Mouse (Mus musculus): ENCODE data around the gene Iffo1. TPM values are rescaled to one million over a fixed set of nuclear protein-coding genes. Genes with fewer than 3 reads are reported as not detected.
"Not testable (repeated sequence)": the region's sequence is repeated elsewhere in the genome, so short reads cannot be mapped to it uniquely, and the experiment has no call there.

Iffo1 gene
- polyA plus RNA-seq, 1 experiment from 2014 or later = 10.4 TPM

DNA sequence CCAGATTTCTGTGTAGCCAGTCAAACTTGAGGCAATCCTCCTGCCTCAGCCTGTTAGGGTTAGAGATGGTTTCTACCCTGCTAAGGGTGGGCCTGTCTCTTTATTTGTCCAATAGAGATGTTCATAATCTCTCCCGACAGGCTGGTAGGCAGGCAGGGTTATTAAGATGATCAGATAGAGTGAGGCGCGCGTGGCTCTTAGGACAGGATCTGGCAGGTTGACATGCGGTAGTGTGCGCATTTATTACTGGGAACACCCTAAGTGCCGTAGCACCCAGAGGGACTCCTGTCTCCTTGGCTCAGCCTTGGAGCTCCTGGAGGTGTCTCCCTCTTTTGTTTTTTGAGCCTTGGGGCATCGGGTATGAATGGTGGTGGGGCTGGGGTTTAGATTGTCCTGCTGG is 10.2 kb downstream of the Iffo1 start:
- WGBS = 76% methylated on average over 8 of the region's 8 CpGs
- Histone ChIP-seq H3K4me3 (replicated peaks) (no peak overlapping the region), H3K36me3 (peaks cover 45% of the 10 kb centered on the region), H3K27ac (no peak overlapping the region), H3K4me2 (no peak overlapping the region), H3K9me3 (replicated peaks) (no peaks in the 10 kb centered on the region), H3K27me3 (no peaks in the 10 kb centered on the region), H3K9ac (no peak overlapping the region), H3K4me1 (peaks cover 29% of the 10 kb centered on the region)
- ATAC-seq (replicated peaks; ENCODE audit: low FRiP score) = no peak

DNA sequence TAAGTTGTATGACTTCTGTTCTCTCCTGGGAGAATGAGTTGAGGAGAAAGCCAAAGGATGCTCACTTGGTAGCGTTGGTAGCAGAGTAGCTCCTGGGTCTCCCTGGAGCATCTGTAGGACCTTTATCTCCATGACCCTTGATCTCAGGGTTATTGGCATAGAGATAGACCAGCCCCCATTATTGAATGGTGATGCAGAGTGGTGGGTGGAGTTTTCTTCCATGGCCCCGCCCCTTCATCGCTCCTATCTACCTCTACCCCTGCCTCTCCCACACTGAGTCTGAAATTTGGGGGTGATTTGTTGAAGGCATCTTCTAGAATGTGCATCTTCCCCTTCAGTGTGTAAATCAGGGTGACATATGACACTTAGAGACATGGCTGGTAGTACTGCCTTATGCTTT is 11.4 kb downstream of the Iffo1 start:
- no peak for ATAC-seq (replicated peaks; ENCODE audit: low FRiP score)
- Histone ChIP-seq H3K4me3 (replicated peaks) (no peak overlapping the region), H3K9ac (no peak overlapping the region), H3K9me3 (replicated peaks) (no peaks in the 10 kb centered on the region), H3K4me1 (peaks cover 39% of the 10 kb centered on the region), H3K27ac (no peak overlapping the region), H3K36me3 (peaks cover 52% of the 10 kb centered on the region), H3K4me2 (no peak overlapping the region), H3K27me3 (no peaks in the 10 kb centered on the region)
- WGBS = 85% methylated on average over 3 of the region's 3 CpGs

DNA sequence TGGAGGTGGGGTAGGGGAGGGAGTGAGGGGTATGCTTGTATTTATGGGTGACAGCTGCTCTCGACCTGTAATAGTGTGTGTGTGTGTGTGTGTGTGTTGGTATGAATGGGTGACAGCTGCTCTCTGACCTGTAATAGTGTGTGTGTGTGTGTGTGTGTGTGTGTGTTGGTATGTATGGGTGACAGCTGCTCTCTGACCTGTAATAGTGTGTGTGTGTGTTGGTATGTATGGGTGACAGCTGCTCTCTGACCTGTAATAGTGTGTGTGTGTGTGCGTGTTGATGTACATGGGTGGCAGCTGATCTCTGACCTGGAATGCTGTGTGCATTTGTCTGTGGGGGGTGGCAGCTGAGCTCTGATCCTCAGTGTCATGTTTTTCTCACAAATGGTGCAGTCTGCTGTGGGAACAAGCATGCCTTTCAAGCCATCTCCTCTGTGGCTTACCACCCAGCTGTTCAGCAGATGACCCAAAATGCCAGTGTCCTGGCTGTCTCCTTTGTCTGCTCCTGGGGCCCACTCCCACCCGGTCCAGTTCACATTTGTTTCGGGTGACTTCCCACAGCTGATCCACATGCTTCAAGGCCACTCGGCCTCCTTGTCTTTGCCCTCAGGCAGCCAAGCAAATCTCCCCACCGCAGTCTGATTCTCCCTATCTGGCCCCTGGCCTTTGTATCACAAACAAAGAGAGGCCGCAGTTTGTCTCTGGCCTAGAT is 12.0 kb downstream of the Iffo1 start:
- Histone ChIP-seq H3K4me1 (peaks cover 43% of the 10 kb centered on the region), H3K9me3 (replicated peaks) (no peaks in the 10 kb centered on the region), H3K27me3 (no peaks in the 10 kb centered on the region), H3K36me3 (peaks cover 57% of the 10 kb centered on the region), H3K9ac (no peak overlapping the region; the same call in 1 of the 2 replicates), H3K4me3 (replicated peaks) (no peak overlapping the region), H3K4me2 (no peak overlapping the region), H3K27ac (peak overlapping the region; percentile 66)
- ATAC-seq (replicated peaks; ENCODE audit: low FRiP score) = 0 out of 2 replicates have a peak, but pooled peaks have one; percentile 13
- WGBS = 39% methylated on average over 7 of the region's 7 CpGs

DNA sequence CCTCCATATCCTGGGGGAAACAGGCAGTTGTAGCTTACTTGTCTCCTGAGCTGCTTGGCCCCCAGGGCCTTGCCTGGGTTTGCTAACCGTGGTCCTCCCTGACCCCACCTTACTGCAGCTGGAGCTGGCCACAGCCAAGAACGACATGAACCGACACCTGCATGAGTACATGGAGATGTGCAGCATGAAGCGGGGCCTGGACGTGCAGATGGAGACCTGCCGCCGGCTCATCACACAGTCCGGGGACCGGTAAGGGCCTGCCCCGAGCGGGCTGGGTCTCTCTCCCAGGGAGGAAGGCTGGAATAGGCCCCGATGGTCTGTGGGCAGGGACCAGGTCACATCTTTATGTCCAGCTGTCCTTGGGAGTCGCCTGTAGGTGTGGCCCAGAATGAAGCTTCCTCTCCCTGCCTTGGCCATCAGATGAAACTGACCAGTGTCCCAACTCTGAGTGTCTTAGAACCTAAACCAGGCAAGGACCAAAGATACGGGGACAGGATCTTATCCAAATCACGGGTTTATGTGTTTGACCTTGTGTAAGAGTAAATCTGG is 14.0 kb downstream of the Iffo1 start:
- no peaks in the 10 kb centered on the region for H3K9me3 ChIP-seq (replicated peaks)
- peaks cover 51% of the 10 kb centered on the region for H3K4me1 ChIP-seq
- H3K27ac ChIP-seq = no peak overlapping the region
- H3K9ac ChIP-seq = no peak overlapping the region
- H3K4me2 ChIP-seq = no peak overlapping the region
- H3K27me3 ChIP-seq = no peaks in the 10 kb centered on the region
- WGBS = 73% methylated on average over 15 of the region's 15 CpGs
- no peak overlapping the region for H3K4me3 ChIP-seq (replicated peaks)
- no peak for ATAC-seq (replicated peaks; ENCODE audit: low FRiP score)
- H3K36me3 ChIP-seq = peaks cover 66% of the 10 kb centered on the region

DNA sequence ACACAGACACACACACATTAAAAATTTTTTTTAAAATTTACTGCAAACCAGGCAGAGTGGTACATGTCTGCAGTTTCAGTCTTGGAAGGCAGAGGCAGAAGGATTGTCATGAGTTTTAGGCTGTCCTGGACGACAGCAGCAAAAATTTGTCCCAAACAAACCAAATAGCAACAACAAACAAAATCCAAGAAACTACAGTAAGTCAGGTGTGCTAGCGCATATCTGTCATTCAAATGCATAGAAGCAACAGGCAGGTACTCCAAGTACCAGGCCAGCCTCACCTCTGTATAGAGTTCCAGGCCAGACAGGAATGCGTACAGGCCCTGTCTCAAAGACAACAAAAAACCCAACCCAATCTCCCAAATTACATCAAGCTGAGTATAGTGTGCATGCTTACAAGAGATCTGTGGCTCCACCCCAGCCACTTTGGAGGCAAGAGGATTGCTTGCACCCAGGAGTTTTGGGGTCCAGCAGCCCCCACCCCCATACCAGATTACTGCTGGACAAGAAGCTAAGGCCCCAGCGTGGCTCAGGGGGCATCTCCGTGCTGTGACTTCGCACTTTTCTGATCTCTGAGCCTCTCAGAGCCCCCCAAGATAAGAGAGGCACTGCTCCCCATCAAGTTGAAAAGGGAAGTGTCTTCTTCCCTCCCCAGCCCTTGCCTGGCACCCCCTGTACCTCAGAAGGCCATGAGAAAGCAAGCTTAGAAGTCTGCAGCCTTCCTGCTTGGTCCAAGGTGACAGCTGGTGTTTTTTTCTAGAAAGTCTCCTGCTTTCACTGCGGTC is 14.9 kb downstream of the Iffo1 start:
- ATAC-seq (replicated peaks; ENCODE audit: low FRiP score) = no peak
- no peaks in the 10 kb centered on the region for H3K9me3 ChIP-seq (replicated peaks)
- no peaks in the 10 kb centered on the region for H3K27me3 ChIP-seq
- peaks cover 72% of the 10 kb centered on the region for H3K36me3 ChIP-seq
- H3K27ac ChIP-seq = 0 out of 2 replicates have a peak overlapping the region, but pooled peaks have one; percentile 64
- WGBS = 86% methylated on average over 7 of the region's 7 CpGs
- no peak overlapping the region for H3K4me3 ChIP-seq (replicated peaks)
- peaks cover 55% of the 10 kb centered on the region for H3K4me1 ChIP-seq
- H3K9ac ChIP-seq = no peak overlapping the region
- no peak overlapping the region for H3K4me2 ChIP-seq

DNA sequence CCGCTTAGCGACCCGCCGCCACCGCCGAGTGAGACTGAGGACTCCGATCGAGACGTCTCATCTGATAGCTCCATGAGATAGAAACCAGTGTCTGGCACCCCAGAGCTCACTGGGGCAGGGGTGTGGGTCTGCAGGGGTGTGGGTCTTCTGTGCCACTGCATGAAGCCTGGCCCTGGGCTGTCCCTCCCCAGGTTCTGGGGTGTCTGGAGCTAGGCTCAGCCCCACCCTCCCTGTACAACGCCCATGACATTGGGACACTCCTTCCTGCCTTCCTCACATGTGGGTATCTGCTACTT is 15.5 kb downstream of the Iffo1 start:
- ATAC-seq (replicated peaks; ENCODE audit: low FRiP score) = no peak
- Histone ChIP-seq H3K27me3 (no peaks in the 10 kb centered on the region), H3K27ac (peak overlapping the region; percentile 64; the same call in 1 of the 2 replicates), H3K4me1 (peaks cover 50% of the 10 kb centered on the region), H3K36me3 (peaks cover 70% of the 10 kb centered on the region), H3K9ac (no peak overlapping the region), H3K4me3 (replicated peaks) (no peak overlapping the region), H3K4me2 (no peak overlapping the region), H3K9me3 (replicated peaks) (no peaks in the 10 kb centered on the region)
- 56% methylated on average over 10 of the region's 10 CpGs for WGBS

DNA sequence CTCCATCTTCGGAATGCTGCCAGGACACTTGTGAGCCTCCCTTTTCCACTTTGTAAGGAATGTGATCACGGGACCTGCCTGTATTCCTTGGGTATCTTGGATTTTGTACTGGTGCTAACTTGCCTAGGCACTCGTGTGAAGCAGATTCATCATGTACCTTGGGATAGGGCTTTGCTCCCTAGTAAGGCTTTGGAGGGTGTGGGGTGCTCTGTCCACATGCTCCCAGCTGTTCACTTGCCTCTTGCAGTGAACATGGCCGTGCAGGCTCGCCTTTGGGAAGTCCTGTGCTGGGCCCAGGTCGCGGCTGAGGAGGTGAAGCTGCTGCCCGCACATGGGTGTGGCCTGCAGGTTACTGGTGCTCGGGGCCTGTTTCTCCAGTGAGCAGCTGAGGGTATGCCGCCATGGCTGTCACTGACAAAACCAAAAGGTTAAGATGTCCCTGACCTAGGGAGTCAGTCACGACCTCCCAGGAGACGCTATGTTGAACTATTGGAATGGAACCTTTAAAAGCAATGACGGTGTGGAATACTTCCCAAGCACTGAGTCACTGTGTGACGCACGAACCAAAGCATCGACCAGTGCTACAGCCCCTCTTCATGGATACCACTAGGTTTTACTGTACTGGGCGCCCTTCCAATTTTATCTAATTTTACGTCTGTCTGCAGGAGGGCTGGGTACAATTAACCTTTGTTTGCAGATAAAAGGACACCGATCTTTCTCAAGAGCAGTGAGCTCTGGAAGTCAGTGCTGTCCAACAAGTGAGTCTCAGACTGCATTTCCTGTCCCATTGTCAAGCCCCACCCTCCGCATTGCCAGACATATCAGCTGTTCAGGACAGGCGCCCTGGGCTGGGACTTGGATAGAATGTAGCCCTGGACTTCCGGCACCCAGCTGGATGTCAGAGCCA is 16.1 kb downstream of the Iffo1 start:
- Histone ChIP-seq H3K4me3 (replicated peaks) (no peak overlapping the region), H3K9ac (no peak overlapping the region), H3K27me3 (no peaks in the 10 kb centered on the region), H3K4me2 (no peak overlapping the region), H3K36me3 (peaks cover 67% of the 10 kb centered on the region), H3K9me3 (replicated peaks) (no peaks in the 10 kb centered on the region), H3K27ac (peak overlapping the region; percentile 64), H3K4me1 (peaks cover 53% of the 10 kb centered on the region)
- 26% methylated on average over 22 of the region's 22 CpGs for WGBS
- no peak for ATAC-seq (replicated peaks; ENCODE audit: low FRiP score)

DNA sequence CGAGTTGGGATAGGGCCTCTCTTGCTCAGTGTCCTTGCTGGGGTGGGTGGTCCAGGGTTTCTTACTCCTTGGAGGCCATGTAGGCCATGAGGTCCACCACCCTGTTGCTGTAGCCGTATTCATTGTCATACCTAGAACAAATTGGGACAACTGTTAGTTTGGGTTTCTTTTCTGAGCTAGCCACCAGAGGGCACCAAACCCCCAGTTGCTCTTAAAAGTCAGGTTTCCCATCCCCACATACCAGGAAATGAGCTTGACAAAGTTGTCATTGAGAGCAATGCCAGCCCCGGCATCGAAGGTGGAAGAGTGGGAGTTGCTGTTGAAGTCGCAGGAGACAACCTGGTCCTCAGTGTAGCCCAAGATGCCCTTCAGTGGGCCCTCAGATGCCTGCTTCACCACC is 16.9 kb downstream of the Iffo1 start:
- H3K4me2 ChIP-seq; H3K4me3 ChIP-seq (replicated peaks); H3K9me3 ChIP-seq (replicated peaks); H3K27ac ChIP-seq; H3K9ac ChIP-seq; ATAC-seq (replicated peaks; ENCODE audit: low FRiP score); H3K27me3 ChIP-seq: not testable (repeated sequence)
- 10% methylated on average over 4 of the region's 5 CpGs for WGBS
- peaks cover 67% of the 10 kb centered on the region for H3K36me3 ChIP-seq
- peaks cover 58% of the 10 kb centered on the region for H3K4me1 ChIP-seq

DNA sequence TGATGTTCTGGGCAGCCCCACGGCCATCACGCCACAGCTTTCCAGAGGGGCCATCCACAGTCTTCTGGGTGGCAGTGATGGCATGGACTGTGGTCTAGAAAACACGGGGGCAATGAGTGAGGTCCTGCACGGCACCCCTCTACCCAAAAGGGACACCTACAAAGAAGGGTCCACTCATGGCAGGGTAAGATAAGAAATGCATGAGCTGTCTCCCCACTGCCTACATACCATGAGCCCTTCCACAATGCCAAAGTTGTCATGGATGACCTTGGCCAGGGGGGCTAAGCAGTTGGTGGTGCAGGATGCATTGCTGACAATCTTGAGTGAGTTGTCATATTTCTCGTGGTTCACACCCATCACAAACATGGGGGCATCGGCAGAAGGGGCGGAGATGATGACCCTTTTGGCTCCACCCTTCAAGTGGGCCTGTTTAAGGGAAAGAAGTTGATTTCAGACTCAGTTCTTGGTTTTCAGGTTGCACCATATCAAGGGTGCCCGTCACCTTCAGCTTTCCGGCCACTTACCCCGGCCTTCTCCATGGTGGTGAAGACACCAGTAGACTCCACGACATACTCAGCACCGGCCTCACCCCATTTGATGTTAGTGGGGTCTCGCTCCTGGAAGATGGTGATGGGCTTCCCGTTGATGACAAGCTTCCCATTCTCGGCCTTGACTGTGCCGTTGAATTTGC is 17.7 kb downstream of the Iffo1 start:
- not testable (repeated sequence) for H3K27me3 ChIP-seq; H3K9me3 ChIP-seq (replicated peaks); H3K9ac ChIP-seq; H3K27ac ChIP-seq; ATAC-seq (replicated peaks; ENCODE audit: low FRiP score)
- peaks cover 58% of the 10 kb centered on the region for H3K4me1 ChIP-seq
- H3K4me2 ChIP-seq = peak overlapping the region; percentile 21; the same call in 1 of the 2 replicates
- 0 out of 2 replicates have a peak overlapping the region, but pooled peaks have one; percentile 4 for H3K4me3 ChIP-seq (replicated peaks)
- WGBS = 70% methylated on average over 13 of the region's 16 CpGs
- peaks cover 70% of the 10 kb centered on the region for H3K36me3 ChIP-seq

DNA sequence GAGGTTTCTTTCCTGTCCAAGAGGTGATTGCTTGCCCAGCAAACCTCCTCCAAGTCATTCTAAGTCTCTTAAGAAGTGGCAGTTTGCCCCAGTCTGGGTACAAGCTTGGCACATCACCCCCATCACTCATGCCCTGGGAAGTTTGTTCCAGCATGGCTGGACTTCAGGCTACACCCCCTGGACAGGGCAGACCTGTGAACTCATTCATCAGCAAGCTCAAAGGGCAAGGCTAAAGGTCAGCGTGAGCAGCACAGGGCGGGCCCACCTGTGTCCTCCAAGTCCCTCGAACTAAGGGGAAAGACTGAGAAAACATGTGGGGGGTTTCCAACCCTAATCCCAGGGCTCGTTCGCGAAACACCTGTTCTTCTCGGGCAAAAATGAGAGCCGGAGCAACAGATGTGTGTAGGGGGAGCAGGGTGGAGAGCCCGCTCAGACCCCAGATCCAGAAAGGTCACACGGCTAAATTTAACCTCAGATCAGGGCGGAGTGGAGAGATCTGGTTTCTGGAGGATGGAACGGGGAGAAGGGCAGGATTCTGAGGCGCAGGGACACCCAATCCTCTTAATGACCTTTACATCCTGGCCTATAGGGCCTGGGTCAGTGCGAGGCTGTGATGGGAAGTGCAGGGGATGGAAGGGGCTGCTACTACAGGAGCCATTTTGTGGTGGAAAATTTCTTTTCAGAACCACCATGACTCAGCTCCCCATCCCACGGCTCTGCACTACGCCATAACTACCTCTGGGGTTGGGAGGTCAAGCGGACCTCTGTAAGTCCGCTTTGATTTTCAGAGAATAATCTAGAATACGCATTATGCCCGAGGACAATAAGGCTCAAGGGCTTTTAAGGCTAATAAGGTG is 19.0 kb downstream of the Iffo1 start:
- Histone ChIP-seq H3K4me3 (replicated peaks) (peak overlapping the region; percentile 95), H3K9ac (peak overlapping the region; percentile 94), H3K4me1 (peaks cover 60% of the 10 kb centered on the region), H3K9me3 (replicated peaks) (no peaks in the 10 kb centered on the region), H3K27ac (peak overlapping the region; percentile 96), H3K36me3 (peaks cover 74% of the 10 kb centered on the region), H3K27me3 (no peaks in the 10 kb centered on the region), H3K4me2 (peak overlapping the region; percentile 89)
- 2% methylated on average over 20 of the region's 20 CpGs for WGBS
- no peak for ATAC-seq (replicated peaks; ENCODE audit: low FRiP score)

Measured in kidney, embryonic 15.5 days (tissue).